Mouse (Mus musculus) monocyte, adult 5-6 weeks (primary cell): ENCODE data around the gene Cdc42bpb. TPM values are rescaled to one million over a fixed set of nuclear protein-coding genes. Genes with fewer than 3 reads are reported as not detected.

Source experiments
- ATAC-seq: fragments of 153-309, 156-312 bp; replicated peaks from 2 replicates; pipeline ENCODE4 v1.8.0; 2017; ENCODE audit warnings: mild to moderate bottlenecking; ENCODE audit not compliant: low TSS enrichment, insufficient number of reproducible peaks, severe bottlenecking, poor library complexity, low FRiP score
- total RNA-seq: library from RNA; stranded (forward); fragments of 200-1000, 200-491, 200-594 nt; gene quantifications from 3 replicates; pipeline ENCODE4 v1.2.3, GENCODE M21; 2017

Gene Cdc42bpb
- 37.5 to 41.2 TPM (median 40.7 TPM) in 3 replicates for total RNA-seq

DNA sequence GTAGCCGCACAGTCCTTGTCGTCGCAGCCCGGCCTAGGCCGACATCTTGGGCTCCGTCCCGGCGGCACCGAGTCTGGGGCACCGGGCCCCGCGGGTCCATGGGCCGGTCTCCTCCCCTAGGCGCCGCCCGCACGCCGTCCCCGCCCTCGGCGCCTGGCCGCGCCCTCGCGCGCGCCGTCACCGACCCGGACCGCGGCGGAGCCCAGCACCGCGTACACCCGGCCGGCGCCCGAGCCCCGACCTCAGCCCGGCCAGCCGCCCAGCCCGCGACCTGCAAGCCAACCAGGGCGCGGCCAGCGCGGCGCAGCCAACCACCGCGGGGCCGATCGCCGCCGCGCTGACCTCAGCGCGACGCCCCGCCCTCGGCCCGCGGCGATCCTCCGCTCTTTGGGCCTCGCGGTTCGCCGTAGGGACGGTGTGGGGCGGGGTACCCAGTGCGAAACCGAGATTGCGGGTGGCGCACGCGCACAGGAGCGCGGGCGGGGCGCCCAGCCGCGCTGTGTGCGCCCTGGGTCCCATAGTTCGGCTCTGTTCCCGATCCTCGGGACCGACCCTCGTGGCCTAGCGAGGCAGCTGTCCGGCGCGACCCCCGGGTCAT lies at the start of gene Cdc42bpb:
Gene Cdc42bpb, minus strand, starts transcription at position 343 of the 598 bp plus-strand sequence.
- ATAC-seq: peak; percentile 64

- ATAC-seq: peak; percentile 64
Observed at GRCm38 (mm10) chr12:111425789-111426460, 48.4 kb upstream of the Cdc42bpb start.

DNA sequence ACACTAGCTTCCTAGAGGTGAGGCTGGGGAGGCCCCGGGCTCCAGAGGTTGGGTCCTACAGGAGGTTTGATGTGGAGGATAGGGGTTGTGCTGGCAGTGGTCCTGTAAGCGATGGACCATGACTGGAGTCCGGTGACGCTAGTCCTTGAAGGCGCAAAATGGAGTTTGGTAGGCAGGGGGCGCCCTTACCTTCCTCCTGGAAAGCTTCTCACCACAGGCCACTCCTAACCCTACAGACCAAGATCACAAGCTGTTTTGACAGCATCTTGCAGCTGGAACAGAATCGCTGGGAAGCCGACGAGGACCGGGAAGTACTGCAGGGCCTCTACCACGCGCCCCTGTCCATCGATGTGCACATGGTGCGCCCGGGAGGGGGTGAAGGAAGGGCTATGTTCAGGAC lies 47.7 kb upstream of the Cdc42bpb start:
- ATAC-seq: peak; percentile 70

DNA sequence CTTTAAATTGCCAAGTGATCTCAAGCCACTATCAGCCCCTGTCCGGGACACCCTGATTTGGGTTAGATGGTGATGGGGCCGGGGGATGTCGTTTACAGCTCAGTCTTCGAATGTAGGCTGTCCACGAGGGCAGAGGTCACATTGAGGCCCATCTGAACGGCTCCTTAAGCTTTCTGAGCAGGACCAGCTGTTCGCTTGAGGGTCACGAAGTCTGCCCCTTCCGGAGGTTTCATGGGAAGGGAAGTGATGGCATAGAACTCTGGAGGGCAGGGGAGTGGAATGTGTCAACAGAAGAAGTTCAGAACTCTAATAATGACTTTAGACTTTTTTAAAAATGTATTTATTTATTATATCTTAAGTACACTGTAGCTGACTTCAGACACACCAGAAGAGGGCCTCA lies 47.0 kb upstream of the Cdc42bpb start:
- ATAC-seq: no peak

DNA sequence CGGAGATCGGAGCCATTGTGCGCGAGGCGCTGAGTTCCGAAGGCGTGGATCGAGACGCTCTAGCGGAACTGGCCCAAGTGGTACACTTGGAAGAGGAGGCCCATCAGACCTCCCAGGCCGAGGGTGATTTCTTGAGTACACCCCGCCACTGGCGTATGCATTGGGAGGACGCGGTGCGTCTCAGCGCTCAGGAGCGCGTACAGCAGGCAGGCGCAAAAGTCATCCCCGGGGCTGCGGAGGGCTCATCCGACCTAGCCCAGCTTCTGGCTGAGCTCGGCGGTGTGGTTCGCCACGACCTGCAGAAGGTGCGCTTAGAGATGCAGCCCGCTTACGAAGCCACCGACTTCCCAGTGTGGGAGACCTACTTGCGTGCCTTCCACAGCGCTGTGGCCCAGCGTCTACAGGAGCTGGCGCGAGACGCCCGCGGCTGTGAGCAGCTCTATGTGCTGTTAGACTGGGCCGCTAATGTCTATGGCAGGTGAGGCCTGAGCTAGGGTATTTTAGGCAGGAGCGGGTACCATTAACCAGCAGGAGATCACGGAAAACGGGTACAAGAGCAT lies 46.1 kb upstream of the Cdc42bpb start:
- no peak for ATAC-seq

DNA sequence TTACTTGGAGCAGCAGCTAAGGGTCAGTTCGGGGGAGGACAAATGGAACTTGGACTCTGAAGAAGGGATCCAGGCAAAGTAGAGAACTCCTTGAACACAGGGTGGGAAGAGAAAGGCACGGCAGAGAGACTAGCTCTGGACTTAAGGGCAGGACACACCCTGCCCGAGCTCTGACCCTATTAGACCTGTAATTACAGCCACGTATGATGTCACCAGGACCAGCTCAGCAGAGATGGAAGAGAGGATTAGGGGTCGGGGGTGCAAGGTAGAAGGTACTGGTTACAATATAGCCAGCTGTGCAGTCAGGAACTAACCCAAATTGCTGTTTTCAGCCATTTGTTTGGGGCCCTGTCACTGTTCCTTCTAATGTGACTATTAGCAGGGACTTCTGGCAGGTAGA lies 45.3 kb upstream of the Cdc42bpb start:
- ATAC-seq: no peak

DNA sequence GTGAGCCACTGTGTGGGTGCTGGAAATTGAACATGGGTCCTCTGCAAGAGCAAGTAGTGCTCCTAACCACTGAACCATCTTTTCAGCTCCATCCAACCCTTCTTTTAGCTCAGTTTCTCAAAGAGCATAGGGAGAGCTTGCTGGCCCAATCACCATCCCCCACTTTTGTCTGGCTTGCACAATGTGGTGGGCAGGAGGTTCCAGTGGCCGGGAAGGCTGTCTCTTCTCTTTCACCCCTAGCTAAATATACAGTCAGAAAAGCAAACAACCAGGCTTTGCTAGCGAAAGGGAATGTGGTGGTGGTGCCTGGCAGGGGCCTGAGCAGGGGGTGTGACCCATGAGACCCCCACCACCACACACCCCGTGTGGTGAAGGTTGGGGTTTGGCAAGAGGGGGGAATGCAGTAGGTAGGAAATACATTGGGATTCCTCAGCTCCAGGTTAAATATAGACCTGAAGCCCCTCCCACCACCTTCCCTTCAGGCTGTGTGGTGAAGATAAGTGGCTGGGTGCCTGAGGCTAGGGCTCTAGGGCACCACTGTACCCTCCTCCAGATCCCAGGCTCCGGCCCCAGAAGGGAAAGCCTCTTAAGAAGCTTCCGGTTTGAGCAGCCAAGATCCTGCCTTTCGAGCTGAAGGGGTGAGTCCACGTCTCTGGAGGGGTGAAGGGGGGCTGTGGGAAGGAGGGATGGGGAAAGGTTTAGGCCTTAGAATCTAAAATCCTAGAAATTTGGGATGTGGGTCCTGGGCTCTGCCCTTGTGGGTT lies 43.6 kb upstream of the Cdc42bpb start:
- no peak for ATAC-seq

- ATAC-seq: no peak
Observed at GRCm38 (mm10) chr12:111419918-111420317, 42.4 kb upstream of the Cdc42bpb start.

- no peak for ATAC-seq
Observed at GRCm38 (mm10) chr12:111416921-111417779, 39.6 kb upstream of the Cdc42bpb start, which contains the start of gene Exoc3l4. TSS of gene Exoc3l4 (plus strand) at chr12:111417017.

DNA sequence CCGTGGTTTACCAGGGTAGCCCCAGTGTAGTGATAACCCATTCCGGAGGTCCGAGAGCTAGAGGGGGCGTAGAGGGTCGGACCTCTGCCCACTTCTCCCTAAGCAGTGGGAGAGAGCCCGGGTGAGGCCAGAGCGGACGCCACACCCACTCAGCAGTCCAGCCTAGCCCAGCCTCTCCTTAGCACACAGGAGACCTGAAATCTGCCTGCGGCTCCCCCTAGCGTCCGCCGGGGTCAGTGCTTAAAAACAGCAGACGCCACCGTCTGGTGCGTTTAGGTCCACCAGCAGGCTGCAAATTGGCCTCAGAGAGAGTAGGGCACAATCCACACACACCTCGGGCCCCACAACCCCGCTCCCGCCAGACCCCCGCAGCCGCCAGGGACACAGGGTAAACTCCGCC lies 35.8 kb upstream of the Cdc42bpb start:
- peak; percentile 88 for ATAC-seq

GRCm38 (mm10) chr12:111412581-111413284 lies 35.2 kb upstream of the Cdc42bpb start:
- ATAC-seq: no peak

GRCm38 (mm10) chr12:111411631-111412355 lies 34.3 kb upstream of the Cdc42bpb start:
- no peak for ATAC-seq

DNA sequence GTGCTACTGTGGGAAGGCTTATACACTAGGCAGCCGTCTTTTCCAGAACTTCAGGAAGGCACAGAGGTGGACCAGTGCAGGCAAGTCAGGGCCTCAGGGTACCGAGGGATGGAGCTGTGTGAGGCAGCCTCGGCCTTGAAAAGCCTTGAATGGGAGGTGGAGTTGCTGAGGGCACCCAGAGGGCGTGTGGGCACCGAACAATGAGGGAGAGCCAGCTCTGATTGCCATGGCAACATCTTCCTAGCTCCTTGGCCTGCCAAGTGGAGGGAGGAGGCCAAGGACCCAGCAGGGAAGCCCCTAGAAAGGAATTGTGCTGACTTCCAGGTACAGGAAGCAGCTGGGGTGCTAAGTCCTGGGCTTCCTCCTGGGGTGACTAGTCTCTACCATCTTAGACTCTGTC lies 32.1 kb upstream of the Cdc42bpb start:
- ATAC-seq: no peak

GRCm38 (mm10) chr12:111406622-111407021 lies 29.1 kb upstream of the Cdc42bpb start, which contains the start of gene Lbhd2:
TSS of gene Lbhd2 (plus strand) at chr12:111406809.
- no peak for ATAC-seq

GRCm38 (mm10) chr12:111404880-111405279 lies 27.4 kb upstream of the Cdc42bpb start:
- no peak for ATAC-seq

DNA sequence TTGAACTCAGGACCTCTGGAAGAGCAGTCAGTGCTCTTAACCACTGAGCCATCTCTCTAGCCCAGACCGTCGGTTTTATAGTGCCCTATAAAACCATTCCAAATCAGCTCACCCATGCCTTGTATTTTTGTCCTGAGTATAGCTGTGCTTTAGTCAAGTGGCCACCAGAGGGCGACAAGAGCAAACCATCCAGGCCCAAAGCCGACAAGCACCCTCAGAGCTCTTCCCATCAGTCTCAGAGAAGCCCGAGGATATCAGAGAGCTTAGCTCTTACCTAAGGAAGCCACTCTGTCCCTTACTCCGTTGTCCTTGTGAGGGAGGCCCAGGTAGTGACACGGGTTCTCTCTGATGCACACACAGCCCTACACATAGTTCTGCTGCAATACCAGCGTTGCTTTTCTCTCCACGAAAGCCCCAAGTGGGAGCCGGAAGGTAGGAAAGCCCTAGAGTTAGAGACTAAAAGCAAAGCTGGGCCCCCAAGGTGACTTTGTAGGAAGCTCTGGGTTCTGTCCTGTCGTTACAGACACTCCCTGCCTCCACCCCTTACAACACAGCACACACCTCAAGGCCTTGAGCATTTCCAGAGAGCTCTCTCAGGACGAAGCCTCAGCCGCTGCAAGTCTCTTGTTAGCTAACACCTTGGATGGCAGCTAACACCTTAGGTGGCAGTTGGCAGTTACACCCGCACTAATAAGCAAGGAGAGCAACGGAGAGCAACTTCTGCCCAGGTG lies 24.1 kb upstream of the Cdc42bpb start:
- peak; percentile 70 for ATAC-seq

GRCm38 (mm10) chr12:111396997-111397396 lies 19.5 kb upstream of the Cdc42bpb start:
- ATAC-seq: no peak
